Mouse (Mus musculus) testis, adult 2 months (tissue): ENCODE measurements around the gene Gal3st2.

Experiments
- CTCF ChIP-seq: fragments of 200-500 bp; IDR thresholded peaks from 2 replicates; pipeline ENCODE4 v1.5.1; 2012; ENCODE audit warnings: low read depth, mild to moderate bottlenecking, inconsistent platforms, low read length, moderate library complexity; ENCODE audit not compliant: control insufficient read depth, insufficient read depth, insufficient replicate concordance
- POLR2A ChIP-seq: fragments of 200-500 bp; IDR thresholded peaks from 2 replicates; pipeline ENCODE4 v1.6.1; 2012; ENCODE audit warnings: low read depth, mild to moderate bottlenecking, inconsistent platforms, low read length, moderate library complexity; ENCODE audit not compliant: control insufficient read depth

DNA sequence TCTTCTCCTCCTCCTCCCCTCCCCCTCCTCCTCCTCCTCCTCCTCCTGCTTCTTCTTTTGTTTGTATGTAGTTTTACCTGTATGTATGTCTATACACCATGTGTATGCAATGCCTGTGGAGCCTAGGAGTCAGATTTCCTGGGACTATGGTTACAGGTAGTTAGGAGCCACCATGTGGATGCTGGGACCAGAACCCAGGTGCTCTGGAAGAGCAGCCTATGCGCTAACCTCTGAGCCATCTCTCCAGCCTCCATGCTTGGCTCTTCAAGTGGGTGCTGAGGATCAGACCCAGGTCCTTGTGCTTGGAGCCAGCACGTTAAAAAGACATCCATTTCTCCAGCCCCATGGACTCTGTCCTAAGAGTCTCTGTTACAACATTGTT, 24.6 kb upstream of the Gal3st2 start:
- no peak for TF ChIP-seq POLR2A
- no peak for TF ChIP-seq CTCF
